Mouse (Mus musculus) left cerebral cortex, postnatal 10 days (tissue): ENCODE results near the gene Slc48a1. TPM values are rescaled to one million over a fixed set of nuclear protein-coding genes. Genes with fewer than 3 reads are reported as not detected.

Experiments used
- DNase-seq, 2 experiments: peaks; one replicate each; pipeline ENCODE4 v3.0.0; 2021 to 2022; ENCODE audit warnings: low spot score in 2 of 2, mixed read lengths in 1 of 2; ENCODE audit errors: extremely low spot score in 1 of 2
- intact Hi-C: fragments of 180-260 bp; cut with DNase I; formaldehyde crosslinking; loops from one replicate; pipeline ENCODE4 v1.15.1; 2025
- total RNA-seq, 2 experiments: library from RNA; stranded (reverse); gene quantifications; 2 replicates each; pipeline ENCODE4 v1.2.3; 2021

Gene Slc48a1
- total RNA-seq, 2 experiments from 2014 or later, result 122 to 127 TPM

- intact Hi-C loops, result loop anchor here (5.0 kb wide), 1 partner anchor 56 kb away; no protein-coding TSS in a partner anchor
- DNase-seq, result no peak
Observed at GRCm38 (mm10) chr15:97791126-97791700, 12.9 kb downstream of the Slc48a1 start.

GRCm38 (mm10) chr15:97793386-97794153 lies 15.2 kb downstream of the Slc48a1 start:
- DNase-seq, result no peak

GRCm38 (mm10) chr15:97794268-97794667 lies 15.9 kb downstream of the Slc48a1 start:
- intact Hi-C loops, result loop anchor here (5.0 kb wide), 1 partner anchor 53 kb away; no protein-coding TSS in a partner anchor
- DNase-seq, result no peak

More at GRCm38 (mm10) chr15:97793386-97794153, 15.2 kb downstream of the Slc48a1 start:
- intact Hi-C loops, result loop anchor here (5.0 kb wide), 1 partner anchor 54 kb away; no protein-coding TSS in a partner anchor

GRCm38 (mm10) chr15:97795559-97796235 lies 17.4 kb downstream of the Slc48a1 start:
- DNase-seq, result no peak
- intact Hi-C loops, result no loop called here

- no peak for DNase-seq
- intact Hi-C loops, result no loop called here
Observed at GRCm38 (mm10) chr15:97796674-97797310, 18.5 kb downstream of the Slc48a1 start.

- intact Hi-C loops, result no loop called here
- no peak for DNase-seq
Observed at GRCm38 (mm10) chr15:97798134-97798533, 19.8 kb downstream of the Slc48a1 start.

GRCm38 (mm10) chr15:97799446-97799845 lies 21.1 kb downstream of the Slc48a1 start:
- intact Hi-C loops, result no loop called here
- no peak for DNase-seq

- intact Hi-C loops, result no loop called here
- DNase-seq, result no peak
Observed at GRCm38 (mm10) chr15:97800853-97801252, 22.5 kb downstream of the Slc48a1 start.

GRCm38 (mm10) chr15:97801811-97802210 lies 23.5 kb downstream of the Slc48a1 start:
- DNase-seq, result no peak

GRCm38 (mm10) chr15:97802575-97802974 lies 24.3 kb downstream of the Slc48a1 start:
- no peak for DNase-seq
- intact Hi-C loops, result no loop called here

More at GRCm38 (mm10) chr15:97801811-97802210, 23.5 kb downstream of the Slc48a1 start:
- intact Hi-C loops, result no loop called here

- intact Hi-C loops, result no loop called here
- no peak for DNase-seq
Observed at GRCm38 (mm10) chr15:97807867-97808266, 29.5 kb downstream of the Slc48a1 start.

GRCm38 (mm10) chr15:97808532-97808931 lies 30.2 kb downstream of the Slc48a1 start:
- no peak for DNase-seq
- intact Hi-C loops, result no loop called here

GRCm38 (mm10) chr15:97809206-97809605 lies 30.9 kb downstream of the Slc48a1 start:
- intact Hi-C loops, result no loop called here
- no peak for DNase-seq

GRCm38 (mm10) chr15:97809942-97810341 lies 31.6 kb downstream of the Slc48a1 start:
- DNase-seq, result no peak
- intact Hi-C loops, result no loop called here

- intact Hi-C loops, result no loop called here
- DNase-seq, result no peak
Observed at GRCm38 (mm10) chr15:97810399-97810798, 32.1 kb downstream of the Slc48a1 start.

GRCm38 (mm10) chr15:97811307-97811706 lies 33.0 kb downstream of the Slc48a1 start:
- intact Hi-C loops, result no loop called here
- no peak for DNase-seq

GRCm38 (mm10) chr15:97812126-97812525 lies 33.8 kb downstream of the Slc48a1 start:
- intact Hi-C loops, result no loop called here
- peak; percentile 72 to 85 for DNase-seq

- no peak for DNase-seq
- intact Hi-C loops, result no loop called here
Observed at GRCm38 (mm10) chr15:97812875-97813274, 34.6 kb downstream of the Slc48a1 start.
